Comparison of ENCODE assay signal across 9 mouse cellular contexts in genomic region chr2:29271803-29272518, GRCm38 (mm10). TPM values are rescaled to one million over a fixed set of nuclear protein-coding genes. Genes with fewer than 3 reads are reported as not detected.
DNase-seq lines count a peak whose midpoint lies in the region; ATAC-seq lines count a peak whose summit lies in the region.
"Had no signal": no experiment of that assay in that cellular context is flagged by ENCODE, and none has a peak within 500 bp of the region (broad histone marks: within the 10 kb centered on the region; RNA-seq: fewer than 3 reads in every experiment).

No protein-coding gene starts in this region.

- no peaks in the 10 kb centered on the region for H3K27me3 ChIP-seq in hindbrain, embryonic 11.5 days (ENCODE audit: control insufficient read depth, insufficient read depth, low read length)

- H3K4me3 ChIP-seq in hindbrain, embryonic 11.5 days (ENCODE audit: low read depth, low read length), result no peak overlapping the region
- H3K4me3 ChIP-seq: megakaryocyte, embryonic 14.5 days had no signal

- no peaks in the 10 kb centered on the region for H3K9me3 ChIP-seq in hindbrain, embryonic 11.5 days (ENCODE audit: control insufficient read depth, low read length)
- H3K9me3 ChIP-seq: megakaryocyte, embryonic 14.5 days had no signal

- H3K9ac ChIP-seq in hindbrain, embryonic 11.5 days (ENCODE audit: low read depth, low read length), result peak overlapping the region; percentile 43; the same call in 1 of the 2 replicates

- peak overlapping the region; percentile 47; the same call in 1 of the 2 replicates for H3K27ac ChIP-seq in hindbrain, embryonic 11.5 days (ENCODE audit: low read depth, low read length)

- H3K4me2 ChIP-seq in hindbrain, embryonic 11.5 days (replicated peaks; ENCODE audit: low read depth, low read length), result no peak overlapping the region

- DNase-seq in adrenal gland, postnatal 10 days, result peak; percentile 55
- DNase-seq in adrenal gland, adult 18-20 months (ENCODE audit: low spot score in 2 of 2), result no peak
- DNase-seq in 416B (ENCODE audit: low read depth), result peak; percentile 32
- peak; percentile 41 for DNase-seq in hindbrain, embryonic 11.5 days (ENCODE audit: low spot score)
- DNase-seq in lung, postnatal 10 days, result peak; percentile 73
- no peak for DNase-seq in gastrocnemius, adult 8-10 months (ENCODE audit: low spot score in 2 of 2)
- DNase-seq in cerebellum, adult 9-10 months, result no peak
- DNase-seq in urinary bladder, adult 2 months (ENCODE audit: low spot score), result no peak

- peaks cover 6% of the 10 kb centered on the region for H3K4me1 ChIP-seq in hindbrain, embryonic 11.5 days (replicated peaks; ENCODE audit: control insufficient read depth, insufficient read depth, low read length)
- H3K4me1 ChIP-seq: megakaryocyte, embryonic 14.5 days had no signal

- WGBS in hindbrain, embryonic 11.5 days, result 49% methylated on average over 7 of the region's 7 CpGs

- H3K36me3 ChIP-seq in hindbrain, embryonic 11.5 days (ENCODE audit: control insufficient read depth, insufficient read depth, low read length), result no peaks in the 10 kb centered on the region

- ATAC-seq in hindbrain, embryonic 11.5 days (ENCODE audit: low FRiP score), result peak; percentile 17; the same call in 1 of the 2 replicates

RNA-seq across cellular contexts. Expression of gene Ntng2, which starts 19.2 kb away (rescaled TPM):
- 10 to 100 TPM; 16.2 to 24.2 TPM for total RNA-seq in adrenal gland, postnatal 10 days (2021)
- 10 to 100 TPM; 35.6 to 63.7 TPM for total RNA-seq in adrenal gland, adult 18-20 months (2021)
- polyA plus RNA-seq in hindbrain, embryonic 11.5 days (2014; fragmentation: Nextera tagmentation; extraction: Ambion mirVana), result 2.7 and 2.8 TPM in 2 replicates
- 10 to 100 TPM; 16.7 to 30.4 (median 26.0) TPM for total RNA-seq in gastrocnemius, adult 8-10 months (2022)
- 14.2 and 24.1 TPM in 2 replicates for polyA plus RNA-seq in urinary bladder, adult 2 months (2012; rRNA removed)

Comparison
In these comparisons a context has a peak if more than half of its experiments do, and no peak if none do; other contexts are left out.
1. DNase-seq: peak in adrenal gland, postnatal 10 days (single experiment), 416B (single experiment), hindbrain, embryonic 11.5 days (single experiment) and lung, postnatal 10 days (single experiment); none in adrenal gland, adult 18-20 months (0 of 2), gastrocnemius, adult 8-10 months (0 of 2), cerebellum, adult 9-10 months (single experiment) and urinary bladder, adult 2 months (single experiment).